In the genomic region with DNA sequence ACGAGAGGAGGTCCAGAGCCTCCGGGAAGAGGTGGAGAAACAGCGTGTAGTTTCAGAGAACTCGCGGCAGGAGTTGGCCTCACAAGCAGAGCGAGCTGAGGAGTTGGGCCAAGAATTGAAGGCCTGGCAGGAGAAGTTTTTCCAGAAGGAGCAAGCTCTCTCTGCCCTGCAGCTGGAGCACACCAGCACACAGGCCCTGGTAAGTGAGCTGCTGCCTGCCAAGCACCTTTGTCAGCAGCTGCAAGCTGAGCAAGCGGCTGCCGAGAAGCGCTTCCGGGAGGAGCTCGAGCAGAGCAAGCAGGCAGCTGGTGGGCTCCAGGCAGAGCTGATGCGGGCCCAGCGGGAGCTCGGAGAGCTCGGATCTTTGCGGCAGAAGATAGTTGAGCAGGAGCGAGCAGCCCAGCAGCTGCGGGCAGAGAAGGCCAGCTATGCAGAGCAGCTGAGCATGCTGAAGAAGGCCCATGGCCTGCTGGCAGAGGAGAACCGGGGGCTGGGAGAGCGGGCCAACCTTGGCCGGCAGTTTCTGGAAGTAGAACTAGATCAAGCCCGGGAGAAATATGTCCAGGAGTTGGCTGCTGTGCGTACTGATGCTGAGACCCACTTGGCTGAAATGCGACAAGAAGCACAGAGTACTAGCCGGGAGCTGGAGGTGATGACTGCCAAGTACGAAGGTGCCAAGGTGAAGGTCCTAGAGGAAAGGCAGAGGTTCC, we compare ENCODE assay signal across 9 mouse cellular contexts. TPM values are rescaled to one million over a fixed set of nuclear protein-coding genes. Genes with fewer than 3 reads are reported as not detected.
DNase-seq lines count a peak whose midpoint lies in the region; ATAC-seq lines count a peak whose summit lies in the region.
"Had no signal": no experiment of that assay in that cellular context is flagged by ENCODE, and none has a peak within 500 bp of the region (broad histone marks: within the 10 kb centered on the region; RNA-seq: fewer than 3 reads in every experiment).

No protein-coding gene starts in this region.

- 91% methylated on average over 26 of the region's 26 CpGs for WGBS in kidney, embryonic 16.5 days

- peaks cover 16% of the 10 kb centered on the region for H3K4me1 ChIP-seq in kidney, embryonic 16.5 days (ENCODE audit: insufficient read depth, low read length)

- H3K27ac ChIP-seq in kidney, embryonic 16.5 days (ENCODE audit: low read length) = no peak overlapping the region; the same call in 1 of the 2 replicates
- H3K27ac ChIP-seq: heart, embryonic 15.5 days; macrophage had no signal

- intact Hi-C loops in left cerebral cortex, postnatal 14 days (cut with DNase I) = no loop called here

- no peak overlapping the region for H3K9ac ChIP-seq in kidney, embryonic 16.5 days (replicated peaks; ENCODE audit: low read length)
- H3K9ac ChIP-seq: heart, embryonic 15.5 days had no signal

- no peaks in the 10 kb centered on the region for H3K9me3 ChIP-seq in kidney, embryonic 16.5 days (ENCODE audit: low read length)
- H3K9me3 ChIP-seq: heart, embryonic 15.5 days had no signal

- peak; percentile 34 to 56 for DNase-seq in left cerebral cortex, postnatal 14 days (ENCODE audit: low spot score in 2 of 2)
- no peak for DNase-seq in left cerebral cortex, adult 9 months (ENCODE audit: low spot score in 2 of 2)
- DNase-seq in cerebellum, adult 18-20 months = peak; percentile 57 to 61
- peak; percentile 71 for DNase-seq in fat pad, adult 2 months (ENCODE audit: extremely low read depth, low read depth, low spot score)
- peak; percentile 72 for DNase-seq in lung, postnatal 10 days
- DNase-seq in spleen, adult 12 weeks (ENCODE audit: low spot score) = no peak

- H3K4me3 ChIP-seq in kidney, embryonic 16.5 days (ENCODE audit: low read length) = no peak overlapping the region
- H3K4me3 ChIP-seq: heart, embryonic 15.5 days had no signal

- peaks cover 84% of the 10 kb centered on the region for H3K36me3 ChIP-seq in kidney, embryonic 16.5 days (ENCODE audit: insufficient read depth, low read length)

- no peak overlapping the region for H3K4me2 ChIP-seq in kidney, embryonic 16.5 days (replicated peaks; ENCODE audit: low read depth, low read length)
- H3K4me2 ChIP-seq: heart, embryonic 15.5 days had no signal

- H3K27me3 ChIP-seq in kidney, embryonic 16.5 days (ENCODE audit: insufficient read depth, low read length) = no peaks in the 10 kb centered on the region
- H3K27me3 ChIP-seq: heart, embryonic 15.5 days had no signal

- no peak for ATAC-seq in kidney, embryonic 16.5 days (ENCODE audit: low FRiP score, low TSS enrichment)

RNA-seq across cellular contexts. Expression of a gene that starts 17.4 kb away (rescaled TPM):
- 1 to 10 TPM; 7.7 to 8.0 TPM for total RNA-seq in left cerebral cortex, postnatal 14 days (2021)
- 3.0 and 3.3 TPM in 2 replicates for polyA plus RNA-seq in kidney, embryonic 16.5 days (2015; fragmentation: Nextera tagmentation; extraction: Ambion mirVana)

Comparison
In these comparisons a context has a peak if more than half of its experiments do, and no peak if none do; other contexts are left out.
1. DNase-seq: peak in left cerebral cortex, postnatal 14 days (2 of 2), cerebellum, adult 18-20 months (2 of 2), fat pad, adult 2 months (single experiment) and lung, postnatal 10 days (single experiment); none in left cerebral cortex, adult 9 months (0 of 2) and spleen, adult 12 weeks (single experiment).